Mouse (Mus musculus) heart, embryonic 14.5 days (tissue): ENCODE measurements around the gene Map4k1. TPM values are rescaled to one million over a fixed set of nuclear protein-coding genes. Genes with fewer than 3 reads are reported as not detected.
A peak's percentile ranks its signal among the peaks of the same experiment; 100 is the strongest.

Source experiments
- ATAC-seq: fragments of 200-750 bp; cut with Nextera tagmentation; 2 replicates; pipeline ENCODE4 v1.8.0; 2017; ENCODE audit warnings: low read depth, moderate TSS enrichment; ENCODE audit not compliant: insufficient number of reproducible peaks, insufficient read depth, low FRiP score
- H3K27ac ChIP-seq, 2 experiments: fragments of 200-500 bp in 1 of 2; fragments of 300-500 bp in 1 of 2; sonication (generic) in 1 of 2; replicated peaks in 1 of 2; 2 replicates each; pipeline ENCODE4 v1.5.1; 2012 to 2014; ENCODE audit warnings: low read depth in 2 of 2, low read length in 2 of 2, control low read depth in 1 of 2, mild to moderate bottlenecking in 1 of 2, mixed read lengths in 1 of 2; ENCODE audit not compliant: control insufficient read depth in 1 of 2, insufficient read depth in 1 of 2
- H3K27me3 ChIP-seq: fragments of 300-500 bp; sonication (generic); 2 replicates; pipeline ENCODE4 v1.6.1; 2014; ENCODE audit warnings: mild to moderate bottlenecking, low read length, control low read depth; ENCODE audit not compliant: control insufficient read depth, insufficient read depth
- H3K36me3 ChIP-seq: fragments of 300-500 bp; sonication (generic); 2 replicates; pipeline ENCODE4 v1.6.1; 2014; ENCODE audit warnings: mild to moderate bottlenecking, control low read depth, low read length, mixed read lengths; ENCODE audit not compliant: control insufficient read depth, insufficient read depth
- H3K4me1 ChIP-seq, 2 experiments: fragments of 200-500 bp in 1 of 2; fragments of 300-500 bp in 1 of 2; sonication (generic) in 1 of 2; 2 replicates each; pipeline ENCODE4 v1.6.1; 2012 to 2014; ENCODE audit warnings: low read length in 2 of 2, control low read depth in 1 of 2, mixed read lengths in 1 of 2; ENCODE audit not compliant: control insufficient read depth in 2 of 2, insufficient read depth in 2 of 2
- H3K4me2 ChIP-seq: fragments of 300-500 bp; sonication (generic); 2 replicates; pipeline ENCODE4 v1.6.1; 2014; ENCODE audit warnings: mild to moderate bottlenecking, low read length
- H3K4me3 ChIP-seq, 2 experiments: fragments of 200-500 bp in 1 of 2; fragments of 300-500 bp in 1 of 2; sonication (generic) in 1 of 2; 2 replicates each; pipeline ENCODE4 v1.5.1; 2012 to 2014; ENCODE audit warnings: low read length in 2 of 2, mild to moderate bottlenecking in 2 of 2, control low read depth in 1 of 2, low read depth in 1 of 2, moderate library complexity in 1 of 2; ENCODE audit not compliant: control insufficient read depth in 1 of 2, insufficient read depth in 1 of 2
- H3K9ac ChIP-seq: fragments of 300-500 bp; sonication (generic); 2 replicates; pipeline ENCODE4 v1.6.1; 2014; ENCODE audit warnings: mild to moderate bottlenecking, low read length
- H3K9me3 ChIP-seq: fragments of 300-500 bp; sonication (generic); 2 replicates; pipeline ENCODE4 v1.6.1; 2016; ENCODE audit warnings: low read length, control low read depth; ENCODE audit not compliant: control insufficient read depth
- WGBS: fragments of 180-500 bp; shearing (Covaris S2); extraction: QIAGEN DNeasy Blood & Tissue Kit; methylation state at CpG from one replicate; pipeline ENCODE4 v1.1.7; 2014; 5-methylcytosine and 5-hydroxymethylcytosine counted together
- polyA plus RNA-seq: library from polyadenylated mRNA; unstranded; fragments of >200 nt; fragmentation: Nextera tagmentation; extraction: Ambion mirVana; gene quantifications from 2 replicates; pipeline ENCODE4 v1.2.1, GENCODE M21; 2014

The Map4k1 gene
- 2.8 and 3.3 TPM in 2 replicates for polyA plus RNA-seq

DNA sequence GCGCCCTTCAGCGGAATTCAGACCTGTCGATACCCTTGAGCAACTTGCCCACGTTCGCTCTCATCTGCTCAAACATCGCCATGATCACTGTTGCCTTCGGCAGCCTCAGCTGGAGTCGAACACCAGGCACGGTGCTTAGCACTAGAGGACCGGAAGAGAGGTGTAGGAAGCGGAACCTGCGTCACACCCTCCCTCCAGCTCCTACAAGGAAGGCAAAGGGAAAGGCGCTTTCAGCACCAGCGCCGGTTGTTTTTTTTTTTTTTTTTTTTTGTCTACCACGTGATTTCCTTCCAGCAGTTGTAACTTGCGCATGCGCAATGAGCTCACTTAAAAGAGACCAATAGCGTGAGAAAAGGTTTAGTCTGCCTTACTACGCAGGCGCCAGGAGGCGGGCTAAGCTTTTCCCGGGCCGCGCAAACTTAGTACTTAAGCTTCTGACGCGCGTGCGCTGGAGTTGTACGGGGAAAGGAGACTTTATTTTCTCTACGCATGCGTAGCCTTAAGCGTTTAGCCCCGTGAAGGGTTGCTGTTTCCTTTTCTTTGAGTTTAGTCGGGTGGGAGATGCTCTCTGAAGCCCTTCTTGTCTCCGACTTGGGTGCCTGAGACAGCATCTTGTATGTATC, at the start of gene Map4k1, which contains the start of gene Eif3k:
TSS of gene Map4k1 (plus strand) at position 400 of the 623 bp plus-strand sequence.
TSS of gene Eif3k (minus strand) at position 214 of the 623 bp plus-strand sequence.
- Histone ChIP-seq H3K9ac (peak within 1 kb of the TSS; percentile 87), H3K4me3 (peak within 1 kb of the TSS; percentile 66 to 80), H3K4me1 (peaks cover 14% of the 10 kb centered on the region in 2 experiments), H3K36me3 (peaks cover 32% of the 10 kb centered on the region), H3K27ac (peak within 1 kb of the TSS; percentile 76 to 86), H3K27me3 (no peaks in the 10 kb centered on the region), H3K4me2 (peak within 1 kb of the TSS; percentile 93), H3K9me3 (no peaks in the 10 kb centered on the region)
- ATAC-seq, result peak; percentile 94
- under 1% methylated on average over 36 of the region's 36 CpGs for WGBS

DNA sequence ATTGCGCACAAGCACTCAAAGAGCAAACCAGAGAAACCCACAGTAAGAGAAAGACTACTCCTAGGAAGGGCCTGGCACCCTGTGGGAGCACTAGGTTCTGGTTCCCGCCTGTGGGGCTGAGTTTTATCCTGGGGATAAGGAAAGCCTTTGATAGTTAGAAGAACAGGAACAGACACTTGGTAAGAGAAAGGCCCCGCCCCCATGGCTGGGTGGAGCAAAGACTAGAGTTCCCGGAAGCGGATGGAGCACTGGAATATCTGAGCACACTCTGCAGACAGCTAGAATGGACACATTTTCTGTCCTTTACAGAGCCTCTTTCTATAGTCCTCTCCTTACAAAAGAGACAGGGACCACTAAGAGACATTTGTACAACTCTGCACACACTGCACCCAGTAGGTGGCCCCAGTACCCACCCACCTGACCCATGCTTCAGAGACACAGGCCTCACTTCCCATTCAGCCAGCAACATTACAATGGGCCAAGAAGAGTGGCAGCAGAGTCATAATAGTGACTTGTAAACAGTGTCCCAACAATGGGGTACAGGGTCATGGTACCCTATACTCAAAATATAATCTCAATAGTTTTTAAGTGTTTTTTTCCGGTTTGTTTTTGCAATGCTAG, 49.3 kb upstream of the Map4k1 start:
- peak overlapping the region; percentile 21 to 46; a peak in 1 of 4 replicates for H3K27ac ChIP-seq
- no peak overlapping the region for H3K4me3 ChIP-seq
- ATAC-seq, result no peak
- H3K9me3 ChIP-seq, result no peaks in the 10 kb centered on the region
- H3K9ac ChIP-seq, result no peak overlapping the region
- H3K36me3 ChIP-seq, result peaks cover 20% of the 10 kb centered on the region; the same call in 1 of the 2 replicates
- WGBS, result 53% methylated on average over 6 of the region's 6 CpGs
- H3K4me2 ChIP-seq, result no peak overlapping the region
- H3K4me1 ChIP-seq, result peaks cover 39 to 66% of the 10 kb centered on the region in 2 experiments
- no peaks in the 10 kb centered on the region for H3K27me3 ChIP-seq

DNA sequence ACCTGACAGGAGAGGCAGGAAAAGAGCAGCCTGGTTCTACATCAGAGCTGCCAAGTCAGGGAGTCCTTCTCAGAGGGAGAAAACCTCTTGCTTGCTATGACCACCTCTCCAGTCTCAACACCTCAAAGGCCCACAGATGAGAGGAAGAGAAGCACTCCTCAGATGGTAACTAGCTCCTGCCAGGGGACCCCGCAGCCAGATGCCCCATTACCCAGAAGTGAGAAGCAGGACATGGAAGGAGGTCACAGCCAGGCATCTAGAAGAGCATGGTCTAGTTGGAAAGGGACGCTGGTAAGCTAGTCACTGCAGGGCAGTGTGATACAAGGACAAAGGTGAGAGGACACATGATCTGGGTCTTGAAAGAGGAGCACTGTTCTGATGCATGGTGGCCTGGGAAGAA, 48.0 kb upstream of the Map4k1 start:
- no peak overlapping the region for H3K27ac ChIP-seq
- ATAC-seq, result no peak
- H3K9me3 ChIP-seq, result no peaks in the 10 kb centered on the region
- peaks cover 43 to 77% of the 10 kb centered on the region in 2 experiments for H3K4me1 ChIP-seq
- WGBS, result 89% methylated on average over 2 of the region's 2 CpGs
- no peak overlapping the region; the same call in 1 of the 2 replicates for H3K9ac ChIP-seq
- peaks cover 18% of the 10 kb centered on the region; the same call in 1 of the 2 replicates for H3K36me3 ChIP-seq
- no peak overlapping the region for H3K4me3 ChIP-seq
- H3K4me2 ChIP-seq, result no peak overlapping the region
- H3K27me3 ChIP-seq, result no peaks in the 10 kb centered on the region

DNA sequence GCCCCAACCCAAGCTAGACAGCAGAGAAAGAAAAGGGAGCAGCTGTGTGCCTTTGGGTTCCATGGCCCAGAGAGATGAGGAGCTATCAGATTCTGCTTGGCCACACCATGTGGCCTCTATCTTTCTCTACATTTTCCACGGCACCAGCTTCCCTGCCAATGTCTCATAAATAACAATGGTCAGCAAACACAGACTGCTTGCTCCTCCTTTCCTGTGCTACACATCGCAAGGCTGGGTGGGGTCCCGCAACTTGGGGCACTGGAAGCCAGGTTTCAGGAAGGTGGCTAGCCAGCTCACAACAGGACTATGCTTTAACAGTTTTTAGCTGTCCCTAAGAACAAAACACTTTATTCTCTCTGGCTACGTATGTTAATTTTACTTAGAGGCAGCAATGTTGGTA, 45.1 kb upstream of the Map4k1 start:
- Histone ChIP-seq H3K4me1 (peaks cover 45 to 79% of the 10 kb centered on the region in 2 experiments), H3K4me2 (no peak overlapping the region), H3K4me3 (no peak overlapping the region), H3K9ac (peak overlapping the region; percentile 57), H3K36me3 (peaks cover 23% of the 10 kb centered on the region; the same call in 1 of the 2 replicates), H3K27ac (peak overlapping the region; percentile 54 to 71; a peak in 3 of 4 replicates), H3K27me3 (no peaks in the 10 kb centered on the region), H3K9me3 (no peaks in the 10 kb centered on the region)
- ATAC-seq, result no peak
- 56% methylated on average over 4 of the region's 4 CpGs for WGBS

DNA sequence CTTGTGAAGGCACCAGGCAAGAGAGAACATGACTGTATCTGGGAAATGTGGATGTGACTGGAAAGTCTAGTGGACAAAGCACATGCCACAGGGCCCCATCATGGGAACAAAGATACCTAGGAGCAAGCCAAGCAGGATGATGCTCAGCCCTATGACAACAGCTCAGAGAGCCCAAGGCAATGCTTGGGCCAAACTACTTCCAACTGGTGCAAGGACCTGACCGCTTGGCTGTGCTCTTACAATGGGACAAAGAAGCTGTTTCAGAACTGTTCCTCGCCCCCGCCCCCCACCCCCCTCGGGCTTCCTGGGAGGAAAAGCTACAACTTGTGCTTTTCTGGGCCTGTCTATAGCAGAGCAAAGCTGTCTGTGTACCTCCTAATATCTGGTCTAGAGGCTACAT, 43.2 kb upstream of the Map4k1 start:
- Histone ChIP-seq H3K27ac (peak overlapping the region; percentile 60 to 95; a peak in 3 of 4 replicates), H3K9ac (peak overlapping the region; percentile 64), H3K4me3 (no peak overlapping the region), H3K9me3 (no peaks in the 10 kb centered on the region), H3K36me3 (peaks cover 28% of the 10 kb centered on the region), H3K4me1 (peaks cover 48 to 86% of the 10 kb centered on the region in 2 experiments), H3K27me3 (no peaks in the 10 kb centered on the region), H3K4me2 (no peak overlapping the region)
- 64% methylated on average over 4 of the region's 4 CpGs for WGBS
- no peak for ATAC-seq

DNA sequence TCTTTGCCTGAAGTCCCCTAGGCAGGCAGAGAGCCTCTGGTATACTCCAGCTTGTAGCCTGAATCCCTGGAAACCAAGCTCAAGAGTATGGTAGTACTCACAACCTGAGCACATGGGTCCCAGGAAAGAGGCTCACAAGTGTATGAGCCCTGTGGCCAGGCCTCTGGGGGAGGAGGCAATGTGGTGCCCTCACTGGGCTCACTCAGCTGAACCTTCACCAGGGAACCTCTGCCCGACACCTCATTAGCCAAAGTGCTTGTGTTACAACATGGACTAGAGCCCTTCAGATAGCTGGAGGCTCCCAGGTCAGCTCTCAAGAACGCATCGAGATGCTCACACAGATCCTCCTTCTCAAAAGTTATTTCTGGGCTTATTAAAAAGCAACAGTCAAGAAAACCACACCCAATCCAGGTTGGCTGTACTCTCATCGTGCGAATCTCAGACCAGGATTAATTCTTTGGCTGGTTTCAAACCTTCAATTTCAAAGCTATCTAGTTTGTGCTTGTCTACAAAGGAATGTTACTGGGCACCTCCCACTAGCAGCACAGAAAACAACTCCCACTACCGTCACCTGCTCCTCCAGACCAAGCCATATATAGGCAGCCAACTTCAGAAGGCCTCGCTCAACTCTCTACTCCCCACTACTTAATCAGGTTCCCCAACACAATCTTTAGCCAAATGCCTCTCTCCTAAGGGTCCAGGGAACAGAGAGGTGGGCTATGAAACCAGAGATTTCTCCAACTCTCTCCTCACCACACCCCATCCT, 42.2 kb upstream of the Map4k1 start:
- peak overlapping the region; percentile 32 for H3K4me2 ChIP-seq
- peaks cover 28% of the 10 kb centered on the region for H3K36me3 ChIP-seq
- ATAC-seq, result peak; percentile 46

DNA sequence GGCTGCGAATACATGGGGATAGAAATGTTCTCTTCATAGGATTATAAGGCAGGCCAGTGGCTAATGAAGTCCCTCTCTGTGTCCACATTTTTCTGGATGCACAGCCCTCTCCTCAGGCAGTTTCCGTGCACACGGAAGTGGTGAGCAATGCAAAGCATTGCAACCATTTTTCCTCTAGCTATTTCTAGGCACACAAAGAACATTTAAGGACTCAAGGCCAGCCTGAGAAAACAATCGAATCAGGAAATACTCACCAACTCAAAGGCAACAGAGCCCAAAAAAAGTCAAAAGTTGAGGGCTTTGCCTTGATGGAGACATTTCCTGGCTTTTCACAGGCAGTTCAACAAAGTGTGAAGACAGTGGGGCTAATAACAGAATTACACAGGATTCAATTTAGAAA, 40.7 kb upstream of the Map4k1 start:
- Histone ChIP-seq H3K4me2 (peak overlapping the region; percentile 14; the same call in 1 of the 2 replicates), H3K9ac (peak overlapping the region; percentile 44), H3K36me3 (peaks cover 28% of the 10 kb centered on the region), H3K9me3 (no peaks in the 10 kb centered on the region), H3K27me3 (no peaks in the 10 kb centered on the region), H3K4me1 (peaks cover 59 to 96% of the 10 kb centered on the region in 2 experiments), H3K27ac (peak overlapping the region; percentile 95), H3K4me3 (no peak overlapping the region)
- ATAC-seq, result no peak
- WGBS, result 27% methylated on average over 4 of the region's 4 CpGs

More for the DNA sequence above, 42.2 kb upstream of the Map4k1 start:
- H3K27ac ChIP-seq, result peak overlapping the region; percentile 95
- H3K4me3 ChIP-seq, result no peak overlapping the region
- no peaks in the 10 kb centered on the region for H3K9me3 ChIP-seq
- WGBS, result 34% methylated on average over 7 of the region's 7 CpGs
- no peaks in the 10 kb centered on the region for H3K27me3 ChIP-seq
- peaks cover 52 to 94% of the 10 kb centered on the region in 2 experiments for H3K4me1 ChIP-seq
- peak overlapping the region; percentile 64 for H3K9ac ChIP-seq
